Mouse (Mus musculus): Measurements from ENCODE around the gene 2200002D01Rik.

DNA sequence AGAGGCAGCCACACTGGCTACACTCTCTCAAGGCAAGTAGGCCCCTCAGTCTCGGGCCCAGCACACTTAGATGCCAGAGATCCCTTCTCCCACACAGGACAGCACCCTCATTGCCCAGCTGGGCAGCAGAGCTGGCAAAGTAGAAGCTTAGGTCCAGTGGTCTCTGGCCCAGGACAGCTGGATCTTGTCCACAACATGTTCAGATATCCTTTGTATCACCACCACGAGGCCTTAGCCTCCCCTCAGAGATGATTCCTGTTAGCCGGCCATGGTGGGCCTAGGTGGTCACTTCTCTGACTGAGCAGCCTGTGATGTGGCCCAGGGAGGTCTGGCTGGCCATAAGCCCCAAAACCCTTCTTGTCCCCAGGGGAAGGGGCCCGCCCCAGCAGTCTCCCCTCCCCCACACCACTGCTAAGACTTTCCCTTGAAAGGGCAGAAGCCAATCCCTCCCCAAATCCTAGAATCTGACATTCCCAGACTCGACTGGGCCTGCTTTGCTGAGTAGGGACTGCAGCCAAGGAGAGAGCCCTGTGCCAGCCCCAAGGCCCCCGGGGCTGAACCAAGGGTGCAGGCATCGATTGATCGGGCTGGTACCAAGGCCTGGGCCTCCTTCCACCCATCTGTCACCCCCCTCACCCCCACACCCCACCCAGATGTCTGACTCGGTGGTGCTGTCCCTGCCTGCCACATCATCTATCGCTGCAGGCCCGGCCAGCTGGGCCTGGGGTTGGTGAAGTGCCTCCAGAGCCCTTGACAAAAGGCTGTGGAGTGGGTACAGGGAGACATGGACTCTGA lies 42.6 kb upstream of the 2200002D01Rik start:
- TF ChIP-seq POLR2A (IDR thresholded peaks at IDR 0.05; ENCODE audit: low read depth, low read length) (no peak), CTCF (conservative IDR thresholded peaks at IDR 0.05; ENCODE audit: insufficient read depth, insufficient read length, low read depth, low read length) (no peak)
